Mouse (Mus musculus) embryonic facial prominence, embryonic 12.5 days (tissue): ENCODE data around the gene Iqcn. TPM values are rescaled to one million over a fixed set of nuclear protein-coding genes. Genes with fewer than 3 reads are reported as not detected.

Experiments
- ATAC-seq: fragments of 200-750 bp; cut with Nextera tagmentation; 2 replicates; pipeline ENCODE4 v1.8.0; 2017; ENCODE audit not compliant: insufficient number of reproducible peaks, insufficient read depth, low FRiP score, low TSS enrichment
- H3K27ac ChIP-seq: fragments of 300-500 bp; sonication (generic); 2 replicates; pipeline ENCODE4 v1.5.1; 2016; ENCODE audit warnings: mild to moderate bottlenecking
- H3K27me3 ChIP-seq: fragments of 300-500 bp; sonication (generic); 2 replicates; pipeline ENCODE4 v1.6.1; 2016; ENCODE audit warnings: mild to moderate bottlenecking, moderate library complexity
- H3K36me3 ChIP-seq: fragments of 300-500 bp; sonication (generic); 2 replicates; pipeline ENCODE4 v1.6.1; 2016; ENCODE audit warnings: mild to moderate bottlenecking
- H3K4me1 ChIP-seq: fragments of 300-500 bp; sonication (generic); 2 replicates; pipeline ENCODE4 v1.6.1; 2016
- H3K4me2 ChIP-seq: fragments of 300-500 bp; sonication (generic); replicated peaks from 2 replicates; pipeline ENCODE4 v1.6.1; 2016; ENCODE audit warnings: mild to moderate bottlenecking, moderate library complexity
- H3K4me3 ChIP-seq: fragments of 300-500 bp; sonication (generic); 2 replicates; pipeline ENCODE4 v1.5.1; 2016; ENCODE audit warnings: mild to moderate bottlenecking
- H3K9ac ChIP-seq: fragments of 300-500 bp; sonication (generic); 2 replicates; pipeline ENCODE4 v1.6.1; 2016; ENCODE audit warnings: mild to moderate bottlenecking, moderate library complexity
- H3K9me3 ChIP-seq: fragments of 300-500 bp; sonication (generic); 2 replicates; pipeline ENCODE4 v1.6.1; 2016; ENCODE audit warnings: mild to moderate bottlenecking, moderate library complexity
- WGBS: fragments of 180-500 bp; shearing (Covaris S2); methylation state at CpG from one replicate; pipeline ENCODE4 v1.1.7; 2016; 5-methylcytosine and 5-hydroxymethylcytosine counted together
- polyA plus RNA-seq: library from polyadenylated mRNA; unstranded; fragments of >200 nt; fragmentation: Nextera tagmentation; extraction: Ambion mirVana; gene quantifications from 2 replicates; pipeline ENCODE4 v1.2.1, GENCODE M21; 2016

Gene Iqcn
- polyA plus RNA-seq, 1 experiment from 2014 or later = not detected

DNA sequence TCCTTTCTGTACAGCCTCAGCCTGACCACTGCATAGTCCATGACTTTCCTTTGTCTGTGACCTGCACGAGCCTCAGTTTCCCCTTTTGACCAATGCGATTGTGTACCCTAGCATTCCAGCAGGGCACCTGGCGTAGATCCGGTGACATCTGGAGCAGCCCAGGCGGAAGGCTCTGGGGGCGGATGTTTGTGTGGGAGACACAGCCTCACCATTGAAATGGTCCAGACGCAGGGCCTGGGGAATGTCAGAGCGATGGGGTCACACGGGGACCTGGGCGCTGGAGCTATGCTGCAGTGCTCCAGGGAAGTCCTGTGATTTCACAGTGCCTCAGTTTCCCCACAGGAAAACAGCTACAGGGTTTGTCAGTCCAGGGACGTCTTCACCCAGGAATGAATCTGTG lies 38.9 kb downstream of the Iqcn start:
- H3K4me1 ChIP-seq = peaks cover 16% of the 10 kb centered on the region
- no peak for ATAC-seq
- no peak overlapping the region for H3K9ac ChIP-seq
- WGBS = 53% methylated on average over 11 of the region's 11 CpGs
- H3K27me3 ChIP-seq = peaks cover 76% of the 10 kb centered on the region
- H3K9me3 ChIP-seq = no peaks in the 10 kb centered on the region
- H3K4me2 ChIP-seq = no peak overlapping the region
- no peak overlapping the region for H3K27ac ChIP-seq
- H3K36me3 ChIP-seq = no peaks in the 10 kb centered on the region
- no peak overlapping the region for H3K4me3 ChIP-seq

DNA sequence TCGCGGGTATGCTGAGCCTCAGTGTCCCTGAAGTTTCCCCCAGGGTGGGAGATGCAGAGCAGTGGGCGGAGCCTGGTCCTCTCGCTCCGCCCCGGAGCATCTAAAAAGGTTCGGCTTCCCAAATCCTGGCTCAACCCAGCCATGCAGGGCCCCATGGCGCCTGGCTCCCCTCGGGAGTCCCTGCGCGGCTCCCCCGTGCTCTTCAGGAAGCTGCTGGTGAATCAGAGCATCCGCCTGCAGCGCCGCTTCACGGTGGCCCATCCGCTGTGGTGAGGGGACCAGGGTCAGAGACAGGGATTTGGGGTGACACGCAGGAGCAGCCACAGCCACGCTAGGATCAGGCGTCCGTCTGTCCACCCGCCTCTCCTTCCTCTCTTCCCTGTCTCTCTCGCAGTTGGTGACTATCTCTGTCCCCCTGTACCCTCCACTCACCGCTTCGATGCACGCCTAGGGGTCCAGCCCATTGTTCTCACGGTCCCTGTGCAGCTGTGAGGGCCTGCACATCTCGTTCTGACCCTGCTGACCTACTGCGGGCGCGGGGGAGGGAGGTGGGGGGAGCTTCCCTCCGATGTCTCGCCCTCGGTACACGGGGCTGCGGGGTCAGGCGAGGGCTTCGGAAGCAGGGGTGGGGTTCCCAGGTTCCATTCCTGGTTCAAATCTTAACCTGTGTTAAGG lies 39.9 kb downstream of the Iqcn start:
- H3K27ac ChIP-seq = no peak overlapping the region
- H3K4me1 ChIP-seq = peaks cover 16% of the 10 kb centered on the region
- peak overlapping the region; percentile 31 for H3K9ac ChIP-seq
- 3% methylated on average over 37 of the region's 38 CpGs for WGBS
- H3K36me3 ChIP-seq = no peaks in the 10 kb centered on the region
- ATAC-seq = no peak
- H3K27me3 ChIP-seq = peaks cover 81% of the 10 kb centered on the region
- H3K9me3 ChIP-seq = no peaks in the 10 kb centered on the region
- peak overlapping the region; percentile 25 for H3K4me3 ChIP-seq
- peak overlapping the region; percentile 39 for H3K4me2 ChIP-seq

DNA sequence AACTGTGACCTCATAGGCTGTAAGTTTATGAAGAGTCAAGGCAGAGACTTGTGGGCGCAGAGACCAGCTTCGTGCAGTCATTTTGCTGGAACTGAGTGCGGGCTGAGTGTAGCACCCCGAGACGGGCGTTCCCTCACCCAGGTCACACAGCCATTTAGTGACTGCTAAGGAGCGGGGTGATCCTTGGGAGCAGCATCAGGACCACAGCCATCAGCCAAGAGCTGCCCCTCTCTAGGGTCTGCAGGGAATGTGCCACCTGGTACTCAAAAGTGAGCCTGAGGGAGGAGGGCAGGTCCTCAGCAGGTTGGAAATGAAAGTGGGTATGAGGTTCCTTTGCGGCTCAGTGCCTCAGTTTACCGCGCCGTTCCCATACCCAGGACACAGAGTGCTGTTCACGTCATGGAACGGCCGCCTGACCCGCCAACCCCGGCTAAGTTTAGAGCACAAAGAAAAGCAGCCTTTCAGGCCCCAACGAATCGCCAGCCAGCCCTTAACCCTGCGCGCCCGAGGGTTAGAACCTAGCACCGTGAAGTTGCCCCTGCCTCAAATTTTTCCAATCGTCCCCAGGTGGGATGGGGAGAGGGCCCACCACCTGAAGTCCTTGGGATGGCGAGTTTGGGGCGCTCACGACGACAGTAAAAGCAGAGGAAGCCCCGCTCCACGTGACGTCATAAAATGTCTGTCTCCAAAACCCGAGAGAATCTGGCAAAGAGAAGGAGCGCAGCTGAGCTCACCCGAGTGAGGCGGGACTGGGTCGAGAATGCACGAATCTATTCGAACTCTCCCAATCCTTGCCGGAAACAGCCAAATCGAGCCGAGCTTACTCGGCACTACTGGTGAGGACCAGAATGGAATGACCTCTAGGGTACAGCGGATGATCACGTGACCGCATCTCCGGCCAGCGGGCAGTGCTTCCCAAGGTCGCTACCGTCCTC lies 40.7 kb downstream of the Iqcn start:
- Histone ChIP-seq H3K4me1 (peaks cover 16% of the 10 kb centered on the region), H3K4me2 (peak overlapping the region; percentile 39), H3K36me3 (no peaks in the 10 kb centered on the region), H3K4me3 (peak overlapping the region; percentile 25), H3K27me3 (peaks cover 86% of the 10 kb centered on the region), H3K9ac (0 out of 2 replicates have a peak overlapping the region, but pooled peaks have one; percentile 21), H3K27ac (no peak overlapping the region), H3K9me3 (no peaks in the 10 kb centered on the region)
- ATAC-seq = no peak
- WGBS = 3% methylated on average over 48 of the region's 48 CpGs

DNA sequence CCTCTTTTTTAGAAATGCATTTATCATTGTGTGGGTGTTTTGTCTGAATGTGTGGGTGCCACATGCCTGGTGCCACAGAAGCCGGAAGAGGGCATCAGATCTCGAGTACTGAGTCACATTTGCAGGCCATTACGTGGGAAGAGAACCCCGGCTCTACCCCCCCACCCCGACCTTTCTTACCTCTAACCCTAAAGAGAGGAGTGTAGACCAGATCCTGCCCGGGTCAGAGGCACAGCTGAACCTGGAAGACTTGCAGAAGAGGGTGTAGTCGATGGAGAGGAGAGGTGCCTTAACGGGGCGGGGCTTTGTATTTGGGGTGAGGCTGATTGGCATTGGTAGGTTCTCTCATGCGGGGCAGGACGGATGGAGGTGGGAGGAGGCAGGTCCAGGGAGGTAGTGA lies 41.5 kb downstream of the Iqcn start:
- no peak overlapping the region for H3K27ac ChIP-seq
- H3K4me2 ChIP-seq = no peak overlapping the region
- H3K4me1 ChIP-seq = peaks cover 16% of the 10 kb centered on the region
- ATAC-seq = no peak
- no peaks in the 10 kb centered on the region for H3K36me3 ChIP-seq
- H3K9me3 ChIP-seq = no peaks in the 10 kb centered on the region
- H3K4me3 ChIP-seq = no peak overlapping the region
- H3K27me3 ChIP-seq = peaks cover 92% of the 10 kb centered on the region
- no peak overlapping the region for H3K9ac ChIP-seq
- WGBS = 56% methylated on average over 11 of the region's 11 CpGs

DNA sequence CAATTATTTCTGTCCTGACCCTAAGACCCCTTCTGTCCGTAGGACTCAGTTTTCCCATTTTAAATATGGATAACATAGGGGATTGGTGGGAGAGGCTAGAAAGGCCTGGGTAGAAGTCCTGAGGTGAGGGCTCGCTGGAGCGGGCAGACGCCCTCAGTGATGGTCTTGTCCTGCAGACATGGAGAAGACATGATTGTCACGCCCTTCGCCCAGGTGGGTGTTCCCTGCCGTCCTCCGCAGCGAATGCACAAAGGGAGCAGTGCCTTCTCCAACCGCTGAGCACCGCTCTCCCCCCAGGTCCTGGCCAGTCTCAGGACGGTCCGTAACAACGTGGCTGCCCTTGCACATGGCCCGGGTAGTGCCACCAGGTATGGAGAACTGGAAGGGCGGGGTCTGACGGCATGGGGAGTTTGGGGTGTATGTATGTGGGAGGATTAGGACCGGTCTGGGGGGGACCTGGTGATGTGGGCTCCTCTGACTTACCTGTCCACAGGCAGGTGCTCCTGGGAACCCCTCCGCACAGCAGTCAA lies 42.5 kb downstream of the Iqcn start:
- no peaks in the 10 kb centered on the region for H3K36me3 ChIP-seq
- WGBS = 54% methylated on average over 19 of the region's 19 CpGs
- ATAC-seq = no peak
- no peaks in the 10 kb centered on the region for H3K9me3 ChIP-seq
- H3K9ac ChIP-seq = no peak overlapping the region
- no peak overlapping the region for H3K4me2 ChIP-seq
- H3K4me1 ChIP-seq = peaks cover 16% of the 10 kb centered on the region
- no peak overlapping the region for H3K27ac ChIP-seq
- no peak overlapping the region for H3K4me3 ChIP-seq
- H3K27me3 ChIP-seq = peaks cover 86% of the 10 kb centered on the region

DNA sequence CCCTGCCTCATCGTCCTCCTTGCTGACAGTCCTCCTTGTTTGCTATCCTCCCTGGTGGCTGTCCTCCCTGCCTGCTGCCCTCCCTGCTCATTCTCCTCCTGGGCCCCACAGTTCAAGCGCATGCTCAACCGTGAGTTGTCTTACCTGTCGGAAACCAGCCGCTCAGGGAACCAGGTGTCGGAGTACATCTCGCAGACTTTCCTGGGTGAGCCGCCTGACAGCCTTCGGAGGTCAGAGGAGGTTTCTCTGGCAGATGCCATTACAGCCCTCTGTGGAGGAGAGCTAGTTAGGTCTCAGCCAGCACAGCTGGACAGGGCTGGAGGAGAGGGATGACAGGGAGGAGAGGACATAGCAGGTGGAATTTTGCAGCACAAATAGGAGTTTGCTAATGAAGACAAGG lies 43.4 kb downstream of the Iqcn start:
- WGBS = 62% methylated on average over 9 of the region's 9 CpGs
- Histone ChIP-seq H3K4me2 (no peak overlapping the region), H3K9me3 (no peaks in the 10 kb centered on the region), H3K4me3 (no peak overlapping the region), H3K27ac (no peak overlapping the region), H3K36me3 (no peaks in the 10 kb centered on the region), H3K9ac (no peak overlapping the region), H3K27me3 (peaks cover 78% of the 10 kb centered on the region), H3K4me1 (peaks cover 15% of the 10 kb centered on the region)
- ATAC-seq = no peak

DNA sequence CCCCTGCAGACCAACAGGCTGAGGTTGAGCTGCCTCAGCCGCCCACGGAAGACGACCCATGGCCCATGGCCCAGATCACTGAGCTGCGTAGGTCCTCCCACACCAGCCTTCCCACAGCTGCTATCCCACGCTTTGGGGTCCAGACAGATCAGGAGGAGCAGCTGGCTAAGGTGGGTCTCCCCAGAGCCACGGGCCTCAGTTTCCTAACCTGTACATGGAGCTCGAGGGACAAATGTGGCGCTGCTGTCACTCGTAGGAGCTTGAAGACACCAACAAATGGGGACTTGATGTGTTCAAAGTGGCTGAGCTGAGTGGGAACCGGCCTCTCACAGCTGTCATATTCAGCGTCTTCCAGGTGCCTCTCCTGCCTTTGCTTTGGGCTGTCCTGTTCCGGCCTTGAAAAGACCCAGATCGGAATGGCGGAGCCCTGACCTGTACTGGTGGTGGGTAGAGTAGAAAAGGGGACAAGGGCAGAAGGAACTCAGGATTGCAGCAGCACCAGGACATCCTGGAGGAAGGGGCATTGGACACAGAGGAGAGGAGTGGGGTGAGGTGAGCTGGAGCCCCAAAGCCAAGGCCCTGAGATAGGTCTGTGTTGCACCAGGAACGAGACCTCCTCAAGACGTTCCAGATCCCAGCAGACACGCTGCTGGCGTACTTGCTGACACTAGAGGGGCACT lies 44.1 kb downstream of the Iqcn start:
- Histone ChIP-seq H3K9ac (no peak overlapping the region), H3K9me3 (no peaks in the 10 kb centered on the region), H3K4me2 (no peak overlapping the region), H3K27ac (no peak overlapping the region), H3K4me1 (peaks cover 13% of the 10 kb centered on the region), H3K36me3 (no peaks in the 10 kb centered on the region), H3K4me3 (no peak overlapping the region), H3K27me3 (peaks cover 71% of the 10 kb centered on the region)
- no peak for ATAC-seq
- WGBS = 84% methylated on average over 18 of the region's 18 CpGs

DNA sequence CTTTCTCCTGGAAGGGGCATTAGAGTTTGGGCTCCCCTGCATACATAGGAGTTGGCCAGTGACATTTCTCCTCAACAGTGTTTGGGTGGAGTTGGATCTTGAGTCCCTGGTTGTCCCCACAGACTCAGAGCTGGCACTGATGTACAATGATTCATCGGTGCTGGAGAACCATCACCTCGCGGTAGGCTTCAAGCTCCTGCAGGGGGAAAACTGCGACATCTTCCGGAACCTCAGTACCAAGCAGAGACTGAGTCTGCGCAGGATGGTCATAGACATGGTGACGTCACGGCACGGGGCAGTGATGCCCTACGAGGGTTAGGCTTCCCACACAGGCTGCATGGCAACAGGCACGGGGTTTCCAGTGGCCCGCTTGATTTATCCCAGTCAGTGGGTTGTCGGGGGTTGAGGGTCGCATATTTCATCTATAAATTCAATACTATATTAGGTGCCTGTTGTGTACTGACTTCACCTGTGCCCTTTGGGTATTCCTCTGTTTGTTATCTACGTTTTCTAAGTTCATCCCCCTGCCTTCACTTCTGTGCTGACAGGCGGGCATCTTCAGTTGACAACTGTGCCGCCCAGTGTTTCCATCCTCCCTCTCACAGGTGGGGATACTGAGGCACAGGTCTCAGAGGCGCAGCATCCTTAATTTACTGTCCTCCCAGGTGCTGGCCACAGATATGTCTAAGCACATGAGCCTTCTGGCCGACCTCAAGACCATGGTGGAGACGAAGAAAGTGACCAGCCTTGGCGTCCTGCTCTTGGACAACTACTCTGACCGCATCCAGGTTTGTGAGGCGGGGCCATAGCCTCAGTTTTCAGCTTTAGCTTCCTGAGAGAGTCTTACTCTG lies 45.2 kb downstream of the Iqcn start:
- no peak for ATAC-seq

DNA sequence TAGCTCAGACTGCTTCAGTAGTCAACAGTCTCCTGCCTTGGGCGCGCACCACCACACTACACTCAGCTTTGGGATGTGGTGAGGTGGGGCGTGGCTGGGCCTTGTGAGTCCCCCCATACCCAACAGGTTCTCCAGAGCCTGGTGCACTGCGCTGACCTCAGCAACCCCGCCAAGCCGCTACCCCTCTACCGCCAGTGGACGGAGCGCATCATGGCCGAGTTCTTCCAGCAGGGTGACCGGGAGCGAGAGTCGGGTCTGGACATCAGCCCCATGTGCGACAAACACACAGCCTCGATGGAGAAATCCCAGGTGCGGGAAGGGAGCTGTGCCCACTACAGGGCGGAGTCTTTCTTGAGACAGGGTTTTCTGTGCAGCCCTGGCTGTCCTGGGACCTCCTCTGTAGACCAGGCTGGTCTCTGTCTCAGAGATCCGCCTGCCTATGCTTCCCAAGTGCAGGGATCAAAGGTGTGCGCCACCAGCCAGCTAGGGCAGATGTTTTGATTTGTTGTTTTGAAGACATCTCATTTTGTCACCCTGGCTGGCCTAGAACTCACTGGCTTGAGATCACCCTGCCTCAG lies 45.9 kb downstream of the Iqcn start:
- Histone ChIP-seq H3K36me3 (no peaks in the 10 kb centered on the region), H3K4me3 (no peak overlapping the region), H3K9ac (no peak overlapping the region), H3K27ac (no peak overlapping the region), H3K9me3 (no peaks in the 10 kb centered on the region), H3K4me1 (peaks cover 10% of the 10 kb centered on the region), H3K27me3 (peaks cover 53% of the 10 kb centered on the region), H3K4me2 (no peak overlapping the region)
- ATAC-seq = no peak
- 80% methylated on average over 19 of the region's 19 CpGs for WGBS

More for the DNA sequence above, 45.2 kb downstream of the Iqcn start:
- Histone ChIP-seq H3K4me1 (peaks cover 16% of the 10 kb centered on the region), H3K4me3 (no peak overlapping the region), H3K9ac (no peak overlapping the region), H3K27me3 (peaks cover 60% of the 10 kb centered on the region), H3K9me3 (no peaks in the 10 kb centered on the region), H3K4me2 (no peak overlapping the region), H3K27ac (no peak overlapping the region), H3K36me3 (no peaks in the 10 kb centered on the region)
- WGBS = 88% methylated on average over 23 of the region's 23 CpGs

DNA sequence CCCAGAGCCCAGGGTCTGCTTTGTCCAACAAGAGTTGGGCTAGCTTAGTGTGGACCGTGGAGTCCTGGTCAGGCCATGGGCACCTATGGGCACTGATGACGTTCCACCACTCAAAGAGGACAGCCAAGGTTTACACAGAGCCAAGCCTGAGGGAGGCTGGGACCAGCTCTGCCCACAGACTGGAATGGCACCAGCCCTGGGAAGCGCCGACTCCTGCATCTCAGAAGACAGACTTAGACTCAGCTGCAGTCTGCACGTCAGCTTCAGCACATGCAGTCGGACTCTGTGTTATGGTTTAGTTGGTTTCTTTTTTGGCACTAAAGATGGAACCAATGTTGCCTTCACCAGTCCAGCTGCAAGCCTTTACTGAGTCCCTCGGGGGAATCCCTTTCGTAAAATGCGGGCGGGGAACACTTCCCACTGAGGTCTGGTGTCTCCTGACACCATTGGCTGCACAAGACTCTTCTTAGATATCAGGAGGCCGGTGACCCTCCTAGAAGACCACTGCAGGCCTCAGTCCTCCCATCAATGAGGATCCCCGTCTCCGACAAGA lies 46.9 kb downstream of the Iqcn start:
- H3K4me2 ChIP-seq = no peak overlapping the region
- H3K9ac ChIP-seq = no peak overlapping the region
- H3K9me3 ChIP-seq = no peaks in the 10 kb centered on the region
- WGBS = 78% methylated on average over 13 of the region's 13 CpGs
- no peaks in the 10 kb centered on the region for H3K36me3 ChIP-seq
- H3K4me1 ChIP-seq = peaks cover 13% of the 10 kb centered on the region
- no peak for ATAC-seq
- H3K27me3 ChIP-seq = peaks cover 43% of the 10 kb centered on the region
- H3K4me3 ChIP-seq = no peak overlapping the region
- no peak overlapping the region for H3K27ac ChIP-seq
